In genomic region chr7:84679264-84679663, GRCm38 (mm10) we compare ENCODE assay signal across 7 mouse cellular contexts. TPM values are rescaled to one million over a fixed set of nuclear protein-coding genes. Genes with fewer than 3 reads are reported as not detected.
A peak's percentile ranks its signal among the peaks of the same experiment; 100 is the strongest.
DNase-seq lines count a peak whose midpoint lies in the region; TF ChIP-seq lines count a peak whose summit lies in the region.

No protein-coding gene starts in this region.

- H3K79me2 ChIP-seq in macrophage (ENCODE audit: inconsistent target), result peaks cover 100% of the 10 kb centered on the region

- 0% methylated on average over 4 of the region's 4 CpGs for WGBS in macrophage (ENCODE audit: missing documents)

- H3K36me3 ChIP-seq in macrophage (ENCODE audit: inconsistent target), result no peaks in the 10 kb centered on the region

- no peak for TF ChIP-seq CTCF in left cerebral cortex, adult 2 months (IDR thresholded peaks at IDR 0.05)

- H3K4me3 ChIP-seq in left cerebral cortex, adult 2 months, result peak overlapping the region; percentile 67
- H3K4me3 ChIP-seq in macrophage (ENCODE audit: inconsistent target), result peak overlapping the region; percentile 41

- DNase-seq in adrenal gland, adult 18-20 months (ENCODE audit: low spot score in 2 of 2), result peak; percentile 27 to 40
- DNase-seq in embryo, embryonic 10.5 days (ENCODE audit: low spot score), result peak; percentile 92
- peak; percentile 47 to 53 for DNase-seq in gastrocnemius, adult 8-10 months (ENCODE audit: low spot score in 2 of 2)
- DNase-seq in hindlimb bud, embryonic 11.5 days (ENCODE audit: extremely low spot score, low read depth, low spot score), result peak; percentile 72
- DNase-seq in left cerebral cortex, adult 2 months (ENCODE audit: extremely low spot score in 1 of 2, low spot score in 2 of 2), result peak; percentile 52 to 67
- peak; percentile 84 to 90 for DNase-seq in right cerebral cortex, postnatal 10 days (ENCODE audit: low spot score in 2 of 2)

- peak overlapping the region; percentile 54; the same call in 1 of the 2 replicates for H3K27ac ChIP-seq in left cerebral cortex, adult 2 months
- H3K27ac ChIP-seq in macrophage, result peak overlapping the region; percentile 16

- intact Hi-C loops in left cerebral cortex, adult 2 months (cut with DNase I), result no loop called here

RNA-seq across cellular contexts. Expression of gene Zfand6, which starts 10.5 kb away (rescaled TPM):
- total RNA-seq in adrenal gland, adult 18-20 months (2021), result 100 to 1,000 TPM; 115 to 136 TPM
- 100 to 1,000 TPM in 2 of 4 experiments, 10 to 100 TPM in 2; 96.9 to 121 (median 107) TPM for total RNA-seq in gastrocnemius, adult 8-10 months (2022)
- total RNA-seq in left cerebral cortex, adult 2 months (2021), result 10 to 100 TPM; 66.5 to 67.3 TPM
- 100 to 1,000 TPM; 128 to 258 (median 201) TPM for total RNA-seq in macrophage (2018; cell fraction: chromatin; rRNA removed)
- 10 to 100 TPM; 51.3 to 94.8 (median 82.6) TPM for total RNA-seq in macrophage (2018; cell fraction: cytosol; rRNA removed)
- 100 to 1,000 TPM; 128 to 273 (median 176) TPM for total RNA-seq in macrophage (2018; cell fraction: nucleus; rRNA removed)
- polyA plus RNA-seq in macrophage (2018), result 74.4 to 111 TPM (median 77.4 TPM) in 3 replicates

Comparison
In these comparisons a context has a peak if more than half of its experiments do, and no peak if none do; other contexts are left out.
1. Peak in every context shown above with its lines: DNase-seq, H3K4me3 ChIP-seq and H3K27ac ChIP-seq.
2. DNase-seq: peak in every context shown above with its lines; median percentile 92 in embryo, embryonic 10.5 days; 87 in right cerebral cortex, postnatal 10 days; 72 in hindlimb bud, embryonic 11.5 days; 60 in left cerebral cortex, adult 2 months; 50 in gastrocnemius, adult 8-10 months; 34 in adrenal gland, adult 18-20 months.